Mouse (Mus musculus) C2C12 (cell line): ENCODE results near the gene Adam17. TPM values are rescaled to one million over a fixed set of nuclear protein-coding genes. Genes with fewer than 3 reads are reported as not detected.

Experiments used
- H3K27me3 ChIP-seq: one replicate; pipeline ENCODE4 v1.6.1; 2011; ENCODE audit not compliant: control insufficient read depth, insufficient read depth, insufficient read length
- H3K36me3 ChIP-seq: one replicate; pipeline ENCODE4 v1.6.1; 2011; ENCODE audit not compliant: control insufficient read depth, insufficient read depth
- H3K4me3 ChIP-seq: one replicate; pipeline ENCODE4 v1.5.1; 2011; ENCODE audit warnings: mild to moderate bottlenecking, control low read depth; ENCODE audit not compliant: poor library complexity, insufficient read depth, severe bottlenecking
- H3K79me2 ChIP-seq: one replicate; pipeline ENCODE4 v1.6.1; 2011; ENCODE audit not compliant: control insufficient read depth, insufficient read depth
- H3K79me3 ChIP-seq: one replicate; pipeline ENCODE4 v1.6.1; 2011; ENCODE audit warnings: low read depth, control low read depth
- H3ac ChIP-seq: one replicate; pipeline ENCODE3; 2011; ENCODE audit warnings: low read depth; ENCODE audit not compliant: control insufficient read depth, insufficient read length
- CEBPB ChIP-seq: IDR thresholded peaks from one replicate; pipeline ENCODE4 v1.6.1; 2011; ENCODE audit warnings: low read depth, mild to moderate bottlenecking, control low read depth, moderate library complexity
- CTCF ChIP-seq: IDR thresholded peaks from one replicate; pipeline ENCODE4 v1.5.1; 2011; ENCODE audit not compliant: control insufficient read depth, insufficient read depth, insufficient read length
- FOSL1 ChIP-seq: IDR thresholded peaks from one replicate; pipeline ENCODE4 v1.8.0; 2011; ENCODE audit warnings: mild to moderate bottlenecking, low read length; ENCODE audit not compliant: poor library complexity, insufficient read depth, severe bottlenecking
- MAX ChIP-seq: IDR thresholded peaks from one replicate; pipeline ENCODE4 v1.6.1; 2011; ENCODE audit warnings: mild to moderate bottlenecking, control low read depth
- MYOD1 ChIP-seq: IDR thresholded peaks from one replicate; pipeline ENCODE4 v1.6.1; 2011; ENCODE audit warnings: low read depth; ENCODE audit not compliant: control insufficient read depth, insufficient read length
- MYOG ChIP-seq: IDR thresholded peaks from one replicate; pipeline ENCODE4 v1.6.1; 2011; ENCODE audit not compliant: control insufficient read depth, insufficient read length; ENCODE audit errors: extremely low read depth
- USF1 ChIP-seq: IDR thresholded peaks from one replicate; pipeline ENCODE4 v1.6.1; 2011; ENCODE audit warnings: low read depth, mild to moderate bottlenecking, control low read depth, moderate library complexity
- polyA plus RNA-seq: library from polyadenylated mRNA; unstranded; fragments of >200 nt; fragmentation: generic; extraction: Trizol; gene quantifications from one replicate; pipeline ENCODE4 v1.2.1, GENCODE M21; 2012; ENCODE audit warnings: missing spikeins

Gene Adam17
- polyA plus RNA-seq, 1 experiment: 12.4 TPM

- H3K79me3 ChIP-seq: peaks cover 51% of the 10 kb centered on the region
- no peaks in the 10 kb centered on the region for H3K27me3 ChIP-seq
- TF ChIP-seq USF1 (no peak), MYOD1 (no peak), CEBPB (no peak), MAX (no peak), FOSL1 (no peak), MYOG (no peak), CTCF (no peak)
- H3K79me2 ChIP-seq: peaks cover 80% of the 10 kb centered on the region
- no peak overlapping the region for H3ac ChIP-seq
- peaks cover 13% of the 10 kb centered on the region for H3K36me3 ChIP-seq
- no peak overlapping the region for H3K4me3 ChIP-seq
These were observed 8.6 kb downstream of the Adam17 start for GRCm38 (mm10) chr12:21364624-21365435.

- Histone ChIP-seq H3K27me3 (no peaks in the 10 kb centered on the region), H3K36me3 (peaks cover 13% of the 10 kb centered on the region), H3K4me3 (no peak overlapping the region), H3ac (no peak overlapping the region), H3K79me3 (peaks cover 35% of the 10 kb centered on the region), H3K79me2 (peaks cover 64% of the 10 kb centered on the region)
- TF ChIP-seq USF1: no peak
- no peak for TF ChIP-seq MAX
- no peak for TF ChIP-seq MYOD1
- TF ChIP-seq FOSL1: no peak
- TF ChIP-seq CTCF: no peak
- no peak for TF ChIP-seq CEBPB
- TF ChIP-seq MYOG: no peak
These were observed 10.2 kb downstream of the Adam17 start for GRCm38 (mm10) chr12:21363195-21363594.

DNA sequence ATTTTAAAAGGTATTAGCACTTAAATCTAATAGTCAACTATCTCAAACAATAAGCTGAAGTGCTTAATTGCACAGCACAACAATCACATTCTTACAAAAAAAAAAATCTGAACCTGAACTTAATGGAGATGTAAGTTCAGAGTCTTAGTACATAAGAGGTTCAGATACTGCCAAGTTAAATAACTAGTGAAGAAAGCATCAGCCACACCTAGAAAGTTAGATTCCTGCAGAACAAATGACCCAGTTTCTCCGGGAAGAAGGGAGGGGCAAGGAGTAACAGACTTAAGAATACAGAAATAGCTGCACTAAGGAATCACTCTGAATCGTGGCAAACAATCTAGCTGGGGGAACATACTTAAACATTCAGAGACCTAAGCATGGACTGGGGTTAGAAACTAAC lies 10.7 kb downstream of the Adam17 start:
- TF ChIP-seq MAX: no peak
- TF ChIP-seq CTCF: no peak
- TF ChIP-seq CEBPB: no peak
- TF ChIP-seq USF1: no peak
- TF ChIP-seq FOSL1: no peak
- no peak for TF ChIP-seq MYOD1
- no peak for TF ChIP-seq MYOG
- Histone ChIP-seq H3K79me2 (peaks cover 59% of the 10 kb centered on the region), H3K27me3 (no peaks in the 10 kb centered on the region), H3K36me3 (peaks cover 16% of the 10 kb centered on the region), H3K79me3 (peaks cover 32% of the 10 kb centered on the region), H3ac (no peak overlapping the region), H3K4me3 (no peak overlapping the region)

DNA sequence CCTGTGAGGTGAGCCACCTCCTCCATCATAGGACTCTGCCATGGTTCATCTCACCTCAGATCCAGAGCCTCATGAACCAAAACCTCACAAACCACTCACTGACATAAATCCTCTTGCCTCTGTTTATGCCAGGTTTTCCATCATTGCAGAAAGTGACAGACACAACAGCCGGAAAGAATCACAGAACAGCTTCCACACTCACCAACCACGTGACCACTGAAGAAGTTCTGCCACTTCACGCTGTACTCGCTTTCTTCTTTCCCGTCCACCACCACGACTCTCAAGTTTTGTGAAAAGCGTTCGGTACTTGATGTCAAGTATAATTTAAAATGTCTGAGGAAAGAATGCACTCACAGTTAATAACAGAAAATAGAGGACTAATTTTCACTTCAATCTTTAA lies 19.8 kb downstream of the Adam17 start:
- no peaks in the 10 kb centered on the region for H3K79me3 ChIP-seq
- no peak overlapping the region for H3K4me3 ChIP-seq

GRCm38 (mm10) chr12:21350113-21350876 lies 23.1 kb downstream of the Adam17 start:
- H3K36me3 ChIP-seq: peaks cover 47% of the 10 kb centered on the region
- TF ChIP-seq CTCF (no peak), CEBPB (no peak), USF1 (no peak), MYOD1 (no peak), FOSL1 (no peak), MAX (no peak), MYOG (no peak)

More for the DNA sequence above, 19.8 kb downstream of the Adam17 start:
- peaks cover 43% of the 10 kb centered on the region for H3K36me3 ChIP-seq
- H3K79me2 ChIP-seq: no peaks in the 10 kb centered on the region
- TF ChIP-seq CTCF: no peak
- no peak for TF ChIP-seq MYOG
- no peak for TF ChIP-seq CEBPB
- no peak for TF ChIP-seq MYOD1
- TF ChIP-seq USF1: no peak
- no peak for TF ChIP-seq FOSL1
- no peak for TF ChIP-seq MAX
- H3K27me3 ChIP-seq: no peaks in the 10 kb centered on the region
- no peak overlapping the region for H3ac ChIP-seq

More at GRCm38 (mm10) chr12:21350113-21350876, 23.1 kb downstream of the Adam17 start:
- Histone ChIP-seq H3K27me3 (no peaks in the 10 kb centered on the region), H3K79me3 (no peaks in the 10 kb centered on the region), H3K4me3 (no peak overlapping the region), H3ac (no peak overlapping the region), H3K79me2 (no peaks in the 10 kb centered on the region)
